Mouse (Mus musculus) splenic B cell, adult 2 months (primary cell): ENCODE data around the gene Tnks1bp1.

ENCODE experiments used
- DNase-seq: peaks from one replicate; pipeline ENCODE4 v3.0.0-alpha.2; 2011; ENCODE audit warnings: low read depth, low spot score
- H3K27me3 ChIP-seq: 2 replicates; pipeline ENCODE4 v1.6.1; 2012; ENCODE audit warnings: mild to moderate bottlenecking, low read length, moderate library complexity, mixed read lengths; ENCODE audit not compliant: control insufficient read depth, poor library complexity, insufficient read depth, severe bottlenecking
- H3K36me3 ChIP-seq: 2 replicates; pipeline ENCODE4 v1.6.1; 2012; ENCODE audit warnings: mild to moderate bottlenecking, low read length, moderate library complexity, mixed read lengths; ENCODE audit not compliant: control insufficient read depth, poor library complexity, insufficient read depth, severe bottlenecking

Gene Tnks1bp1

GRCm38 (mm10) chr2:85047596-85048167, at the start of gene Tnks1bp1:
Tnks1bp1 (plus strand) TSS chr2:85048022.
- H3K36me3 ChIP-seq, result no peaks in the 10 kb centered on the region; the same call in 1 of the 2 replicates
- H3K27me3 ChIP-seq, result no peaks in the 10 kb centered on the region
- peak; percentile 97 for DNase-seq

DNA sequence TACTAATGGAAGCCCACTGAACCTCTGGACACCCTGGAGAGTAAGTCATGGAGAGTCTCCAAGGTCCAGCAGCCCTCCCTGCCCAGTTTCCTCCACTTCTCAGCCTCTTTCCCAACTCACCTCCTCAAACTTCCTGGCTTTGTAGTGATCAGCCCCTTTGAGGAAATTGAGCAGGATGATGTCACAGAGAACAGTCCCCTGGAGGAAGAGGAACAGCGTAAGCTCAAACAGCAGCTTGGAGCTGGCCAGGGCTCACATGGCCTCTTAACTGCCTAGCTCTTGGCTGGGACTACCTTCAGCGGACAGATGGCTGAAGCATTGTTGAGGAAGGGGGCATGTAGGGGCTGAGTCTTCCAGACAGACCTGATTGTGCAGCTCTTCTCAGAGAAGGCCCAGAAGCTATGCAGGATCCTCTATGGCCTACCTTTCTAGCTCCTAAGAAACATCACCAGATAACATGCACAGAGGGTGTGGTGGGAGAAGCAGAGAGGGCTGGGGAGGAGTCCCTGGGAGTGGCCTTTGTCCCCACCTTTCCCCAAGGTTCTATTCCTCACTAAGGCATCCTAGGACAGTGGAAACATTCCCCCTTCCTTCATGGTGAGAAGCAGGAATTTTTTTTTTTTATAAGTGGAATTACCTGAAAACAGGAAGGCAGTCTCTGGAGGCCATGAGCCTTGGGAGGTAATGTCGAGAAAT, 48.2 kb upstream of the Tnks1bp1 start:
- DNase-seq, result no peak
- no peaks in the 10 kb centered on the region for H3K27me3 ChIP-seq
- no peaks in the 10 kb centered on the region for H3K36me3 ChIP-seq

- Histone ChIP-seq H3K36me3 (no peaks in the 10 kb centered on the region), H3K27me3 (no peaks in the 10 kb centered on the region)
- no peak for DNase-seq
These were observed 46.3 kb upstream of the Tnks1bp1 start for GRCm38 (mm10) chr2:85001497-85001896.

DNA sequence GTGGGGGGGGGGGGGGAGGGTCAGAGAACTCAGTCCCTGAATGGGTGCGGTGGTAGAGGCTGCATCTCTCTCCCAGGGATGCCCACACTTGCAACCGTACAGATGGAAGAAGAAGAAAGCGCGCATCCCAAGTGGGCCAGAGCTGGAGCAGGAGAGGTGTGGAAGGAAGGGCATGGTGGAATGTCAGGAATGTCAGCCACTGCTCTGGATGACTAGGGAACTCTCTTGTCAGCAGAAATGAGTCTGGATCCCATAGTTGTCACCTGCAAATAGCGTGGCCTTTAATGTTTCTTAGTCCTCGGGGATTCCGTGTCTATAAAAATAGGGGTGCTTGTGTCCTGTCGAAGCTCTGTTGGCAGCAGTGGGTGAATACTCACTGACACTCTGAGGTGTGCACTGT, 45.2 kb upstream of the Tnks1bp1 start:
- DNase-seq, result no peak
- Histone ChIP-seq H3K36me3 (no peaks in the 10 kb centered on the region), H3K27me3 (no peaks in the 10 kb centered on the region)

DNA sequence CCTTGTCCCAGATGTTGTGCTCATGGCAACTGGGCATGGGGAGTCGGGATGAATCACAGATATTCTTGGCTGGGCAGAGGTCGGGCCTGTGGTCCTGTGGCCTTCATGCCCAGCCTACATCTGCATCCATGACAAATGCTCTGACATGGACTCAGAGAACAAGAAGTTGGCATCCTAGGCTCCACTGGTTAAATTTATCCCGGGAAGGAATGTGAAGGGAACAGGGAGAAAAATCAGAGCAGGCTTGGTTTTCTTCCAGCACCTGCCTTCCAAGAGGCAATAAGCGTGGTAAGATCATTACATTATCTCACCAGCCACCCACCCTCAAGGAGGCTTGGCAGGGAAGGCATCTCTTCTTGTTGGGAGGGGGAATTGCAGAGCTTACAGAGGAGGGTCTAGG, 43.5 kb upstream of the Tnks1bp1 start:
- no peaks in the 10 kb centered on the region for H3K36me3 ChIP-seq
- no peaks in the 10 kb centered on the region for H3K27me3 ChIP-seq
- DNase-seq, result no peak

GRCm38 (mm10) chr2:85006600-85006999, 41.2 kb upstream of the Tnks1bp1 start:
- H3K36me3 ChIP-seq, result no peaks in the 10 kb centered on the region
- DNase-seq, result no peak
- H3K27me3 ChIP-seq, result no peaks in the 10 kb centered on the region

GRCm38 (mm10) chr2:85007729-85008128, 40.1 kb upstream of the Tnks1bp1 start:
- Histone ChIP-seq H3K36me3 (no peaks in the 10 kb centered on the region), H3K27me3 (no peaks in the 10 kb centered on the region)
- peak; percentile 83 for DNase-seq

- DNase-seq, result no peak
- H3K27me3 ChIP-seq, result no peaks in the 10 kb centered on the region
- H3K36me3 ChIP-seq, result no peaks in the 10 kb centered on the region
These were observed 38.6 kb upstream of the Tnks1bp1 start for GRCm38 (mm10) chr2:85009212-85009611.

- no peaks in the 10 kb centered on the region for H3K36me3 ChIP-seq
- H3K27me3 ChIP-seq, result no peaks in the 10 kb centered on the region
- DNase-seq, result no peak
These were observed 35.8 kb upstream of the Tnks1bp1 start for GRCm38 (mm10) chr2:85011906-85012604.

- no peak for DNase-seq
- Histone ChIP-seq H3K27me3 (no peaks in the 10 kb centered on the region), H3K36me3 (no peaks in the 10 kb centered on the region)
These were observed 35.1 kb upstream of the Tnks1bp1 start for GRCm38 (mm10) chr2:85012679-85013078.

DNA sequence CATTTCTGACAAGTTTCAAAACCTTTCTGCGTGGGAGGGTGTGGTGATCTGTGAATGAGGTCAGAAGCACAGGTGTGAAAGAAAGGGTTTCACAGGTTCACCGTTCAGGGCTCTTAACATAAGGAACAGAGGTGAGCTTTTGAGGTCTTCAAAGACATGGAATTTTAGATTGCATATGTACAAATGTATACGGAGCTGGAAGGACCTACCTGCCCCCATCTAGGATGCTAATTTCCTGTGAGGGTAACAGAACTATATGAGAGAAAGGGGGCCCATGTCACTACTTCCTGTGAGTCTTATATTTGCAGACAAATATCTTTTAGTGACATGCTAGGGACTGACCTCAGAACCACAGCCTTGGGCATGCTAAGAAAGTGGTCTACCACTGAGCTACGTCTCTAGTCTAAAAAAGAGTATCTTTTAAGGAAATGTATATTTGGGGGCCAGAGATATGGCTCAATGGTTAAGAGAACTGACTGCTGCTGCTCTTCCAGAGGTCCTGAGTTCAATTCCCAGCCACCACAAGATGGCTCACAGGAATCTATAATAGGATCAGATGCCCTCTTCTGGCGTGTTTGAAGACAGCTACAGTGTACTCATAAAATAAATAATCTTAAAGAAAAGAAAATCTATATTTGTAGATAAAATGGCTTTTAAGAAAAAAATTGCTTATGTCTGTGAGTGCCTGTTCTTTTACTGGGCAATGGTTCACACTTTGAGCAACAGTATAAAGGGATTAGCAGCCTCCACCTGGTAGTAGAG, 33.8 kb upstream of the Tnks1bp1 start:
- H3K36me3 ChIP-seq, result no peaks in the 10 kb centered on the region
- DNase-seq, result peak; percentile 13

GRCm38 (mm10) chr2:85014588-85014982, 33.2 kb upstream of the Tnks1bp1 start:
- no peaks in the 10 kb centered on the region for H3K36me3 ChIP-seq

More for the DNA sequence above, 33.8 kb upstream of the Tnks1bp1 start:
- H3K27me3 ChIP-seq, result no peaks in the 10 kb centered on the region

DNA sequence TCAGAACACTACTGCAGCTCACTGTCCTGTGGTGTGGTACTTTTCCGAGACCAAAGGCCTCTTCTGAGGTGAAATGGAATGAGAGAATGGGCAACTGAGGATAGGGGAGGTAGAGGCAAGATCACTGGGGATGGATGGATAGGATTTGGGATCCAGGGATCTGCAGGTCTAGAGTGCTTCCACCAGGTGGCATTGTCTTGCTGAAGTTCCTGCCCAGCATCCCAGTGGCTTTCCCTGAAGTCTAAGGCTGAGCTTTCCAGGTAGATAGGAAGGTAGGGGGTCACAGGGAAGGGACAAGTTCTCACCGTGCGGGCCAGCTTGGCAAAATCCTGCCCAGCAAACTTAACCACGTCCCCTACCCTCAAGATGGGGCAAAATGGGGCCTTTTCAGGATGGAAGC, 25.8 kb upstream of the Tnks1bp1 start:
- Histone ChIP-seq H3K27me3 (no peaks in the 10 kb centered on the region), H3K36me3 (no peaks in the 10 kb centered on the region)
- DNase-seq, result no peak

More at GRCm38 (mm10) chr2:85014588-85014982, 33.2 kb upstream of the Tnks1bp1 start:
- no peaks in the 10 kb centered on the region for H3K27me3 ChIP-seq
- DNase-seq, result no peak

- H3K27me3 ChIP-seq, result no peaks in the 10 kb centered on the region
- DNase-seq, result no peak
- H3K36me3 ChIP-seq, result no peaks in the 10 kb centered on the region
These were observed 21.6 kb upstream of the Tnks1bp1 start for GRCm38 (mm10) chr2:85026178-85026577.

DNA sequence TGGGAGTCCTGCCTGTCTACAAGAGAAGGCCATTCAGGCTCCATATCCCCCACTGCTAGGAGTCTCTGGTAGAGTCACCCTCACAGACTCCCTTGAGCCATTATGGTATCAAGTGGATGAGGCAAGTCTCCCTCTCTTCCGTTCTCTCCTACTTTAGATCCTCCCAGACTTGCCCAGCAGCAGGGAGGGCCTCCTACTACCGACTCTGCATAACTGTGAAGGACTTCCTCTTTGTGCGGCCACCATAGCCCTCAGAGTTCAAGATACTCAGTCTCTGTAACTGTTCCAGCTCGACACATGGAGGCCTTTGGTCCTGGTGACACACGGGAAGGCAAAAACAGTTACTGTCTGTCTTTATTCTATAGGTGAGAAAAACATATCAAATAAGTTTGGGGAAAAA, 20.5 kb upstream of the Tnks1bp1 start:
- peak; percentile 56 for DNase-seq
- H3K36me3 ChIP-seq, result no peaks in the 10 kb centered on the region
- no peaks in the 10 kb centered on the region for H3K27me3 ChIP-seq
